Mouse (Mus musculus) liver, adult 2 months (tissue): Measurements from ENCODE around the gene Peak1. TPM values are rescaled to one million over a fixed set of nuclear protein-coding genes. Genes with fewer than 3 reads are reported as not detected.

Source experiments
- DNase-seq: peaks from one replicate; pipeline ENCODE4 v3.0.0-alpha.2; 2011; ENCODE audit warnings: low read depth, low spot score; ENCODE audit errors: extremely low read depth
- H3K27ac ChIP-seq: fragments of 200-500 bp; replicated peaks from 2 replicates; pipeline ENCODE4 v1.5.1; 2012; ENCODE audit warnings: low read depth, mild to moderate bottlenecking, control low read depth, inconsistent platforms, low read length; ENCODE audit not compliant: insufficient read depth
- H3K27me3 ChIP-seq: fragments of 200-500 bp; 2 replicates; pipeline ENCODE4 v1.6.1; 2012; ENCODE audit warnings: mild to moderate bottlenecking, moderate library complexity, low read length, inconsistent platforms; ENCODE audit not compliant: control insufficient read depth, insufficient read depth
- H3K36me3 ChIP-seq: fragments of 200-500 bp; 2 replicates; pipeline ENCODE4 v1.6.1; 2012; ENCODE audit warnings: low read length, inconsistent platforms; ENCODE audit not compliant: control insufficient read depth, insufficient read depth
- H3K4me1 ChIP-seq: fragments of 200-500 bp; 2 replicates; pipeline ENCODE4 v1.6.1; 2011; ENCODE audit warnings: low read length; ENCODE audit not compliant: control insufficient read depth, insufficient read depth
- H3K4me3 ChIP-seq: fragments of 200-500 bp; 2 replicates; pipeline ENCODE4 v1.5.1; 2011; ENCODE audit warnings: low read depth, mild to moderate bottlenecking, control low read depth, low read length, moderate library complexity; ENCODE audit not compliant: insufficient read depth
- H3K79me2 ChIP-seq: fragments of 200-500 bp; 2 replicates; pipeline ENCODE4 v1.6.1; 2012; ENCODE audit warnings: inconsistent platforms, mild to moderate bottlenecking, low read length, moderate library complexity; ENCODE audit not compliant: control insufficient read depth, insufficient read depth
- H3K9ac ChIP-seq: fragments of 200-500 bp; 2 replicates; pipeline ENCODE4 v1.6.1; 2012; ENCODE audit warnings: low read depth, mild to moderate bottlenecking, control low read depth, inconsistent platforms, low read length
- CTCF ChIP-seq: fragments of 200-500 bp; IDR thresholded peaks from 2 replicates; pipeline ENCODE4 v1.5.1; 2011; ENCODE audit warnings: low read depth, low read length, control low read depth
- POLR2A ChIP-seq: fragments of 200-500 bp; IDR thresholded peaks from 2 replicates; pipeline ENCODE4 v1.6.1; 2011; ENCODE audit warnings: low read length, control low read depth; ENCODE audit not compliant: insufficient read depth; ENCODE audit errors: extremely low read depth
- WGBS: fragments of 180-500 bp; shearing (Covaris S2); methylation state at CpG from one replicate; pipeline ENCODE4 v1.1.7; 2018; 5-methylcytosine and 5-hydroxymethylcytosine counted together
- polyA plus RNA-seq: library from polyadenylated mRNA; depleted of rRNA; stranded (reverse); fragments of >200 nt; gene quantifications from 2 replicates; pipeline ENCODE4 v1.2.3, GENCODE M21; 2012
- total RNA-seq: library from RNA; depleted of rRNA; stranded (reverse); fragments of >200 nt; gene quantifications from 2 replicates; pipeline ENCODE4 v1.2.3, GENCODE M21; 2014

Peak1 gene
- total and polyA plus RNA-seq, 2 experiments = 2.8 to 10.7 TPM

- Histone ChIP-seq H3K36me3 (no peaks in the 10 kb centered on the region), H3K79me2 (no peaks in the 10 kb centered on the region), H3K27ac (no peak overlapping the region), H3K27me3 (no peaks in the 10 kb centered on the region), H3K4me3 (no peak overlapping the region), H3K9ac (no peak overlapping the region), H3K4me1 (no peaks in the 10 kb centered on the region)
- 89% methylated on average over 6 of the region's 6 CpGs for WGBS
- DNase-seq = no peak
- TF ChIP-seq POLR2A (no peak), CTCF (no peak)
Measured at GRCm38 (mm10) chr9:56167690-56168089, 250.2 kb downstream of the Peak1 start.

GRCm38 (mm10) chr9:56166161-56166560 is 251.7 kb downstream of the Peak1 start:
- Histone ChIP-seq H3K79me2 (no peaks in the 10 kb centered on the region), H3K27ac (no peak overlapping the region), H3K9ac (no peak overlapping the region), H3K27me3 (no peaks in the 10 kb centered on the region), H3K4me1 (no peaks in the 10 kb centered on the region), H3K4me3 (no peak overlapping the region), H3K36me3 (no peaks in the 10 kb centered on the region)
- TF ChIP-seq POLR2A (no peak), CTCF (no peak)
- no peak for DNase-seq
- WGBS = 71% methylated on average over 5 of the region's 5 CpGs

GRCm38 (mm10) chr9:56165377-56165776 is 252.5 kb downstream of the Peak1 start, which contains the start of gene Tspan3:
TSS of gene Tspan3 (minus strand) at chr9:56165477.
- no peak for DNase-seq
- H3K4me1 ChIP-seq = no peaks in the 10 kb centered on the region
- H3K36me3 ChIP-seq = no peaks in the 10 kb centered on the region
- TF ChIP-seq POLR2A (no peak), CTCF (no peak)
- WGBS = 95% methylated on average over 6 of the region's 6 CpGs
- H3K27ac ChIP-seq = no peak within 1 kb of the TSS
- no peak within 1 kb of the TSS for H3K9ac ChIP-seq
- no peaks in the 10 kb centered on the region for H3K79me2 ChIP-seq
- H3K27me3 ChIP-seq = no peaks in the 10 kb centered on the region
- H3K4me3 ChIP-seq = no peak within 1 kb of the TSS

- H3K9ac ChIP-seq = peak overlapping the region; percentile 66
- H3K4me3 ChIP-seq = peak overlapping the region; percentile 84
- under 1% methylated on average over 82 of the region's 82 CpGs for WGBS
- TF ChIP-seq CTCF = no peak
- TF ChIP-seq POLR2A = no peak
- no peaks in the 10 kb centered on the region for H3K4me1 ChIP-seq
- no peaks in the 10 kb centered on the region for H3K79me2 ChIP-seq
- H3K27ac ChIP-seq = no peak overlapping the region
- DNase-seq = peak; percentile 34
- H3K36me3 ChIP-seq = no peaks in the 10 kb centered on the region
- no peaks in the 10 kb centered on the region for H3K27me3 ChIP-seq
Measured at GRCm38 (mm10) chr9:56160341-56161141, 257.3 kb downstream of the Peak1 start.

- no peaks in the 10 kb centered on the region for H3K27me3 ChIP-seq
- no peak overlapping the region for H3K27ac ChIP-seq
- H3K9ac ChIP-seq = no peak overlapping the region
- WGBS = 78% methylated on average over 2 of the region's 2 CpGs
- no peaks in the 10 kb centered on the region for H3K4me1 ChIP-seq
- H3K4me3 ChIP-seq = no peak overlapping the region
- H3K36me3 ChIP-seq = no peaks in the 10 kb centered on the region
- H3K79me2 ChIP-seq = no peaks in the 10 kb centered on the region
- TF ChIP-seq POLR2A = no peak
- no peak for TF ChIP-seq CTCF
- DNase-seq = no peak
Measured at GRCm38 (mm10) chr9:56159456-56159855, 258.4 kb downstream of the Peak1 start.

GRCm38 (mm10) chr9:56158077-56158476 is 259.8 kb downstream of the Peak1 start:
- Histone ChIP-seq H3K27ac (no peak overlapping the region), H3K36me3 (no peaks in the 10 kb centered on the region), H3K9ac (no peak overlapping the region), H3K79me2 (no peaks in the 10 kb centered on the region), H3K4me3 (no peak overlapping the region), H3K27me3 (no peaks in the 10 kb centered on the region), H3K4me1 (no peaks in the 10 kb centered on the region)
- 75% methylated on average over 2 of the region's 2 CpGs for WGBS
- DNase-seq = no peak
- no peak for TF ChIP-seq POLR2A
- TF ChIP-seq CTCF = no peak
